Mouse (Mus musculus): ENCODE measurements around the gene Krtap14. TPM values are rescaled to one million over a fixed set of nuclear protein-coding genes. Genes with fewer than 3 reads are reported as not detected.

The Krtap14 gene
- not detected in 2 replicates for polyA plus RNA-seq (2015; fragmentation: Nextera tagmentation; extraction: Ambion mirVana)

- Histone ChIP-seq H3K4me1 (no peaks in the 10 kb centered on the region), H3K27ac (replicated peaks) (no peak within 1 kb of the TSS), H3K27me3 (replicated peaks) (no peaks in the 10 kb centered on the region), H3K36me3 (no peaks in the 10 kb centered on the region), H3K4me2 (no peak within 1 kb of the TSS), H3K9ac (replicated peaks) (no peak within 1 kb of the TSS), H3K4me3 (replicated peaks) (no peak within 1 kb of the TSS), H3K9me3 (replicated peaks) (no peaks in the 10 kb centered on the region)
- ATAC-seq (ENCODE audit: low FRiP score) = no peak
- WGBS = 57% methylated on average over 9 of the region's 9 CpGs
Observed at GRCm38 (mm10) chr16:88826095-88826652, at the start of gene Krtap14. Krtap14 (minus strand) TSS chr16:88826145.

- Histone ChIP-seq H3K4me3 (replicated peaks) (no peak within 1 kb of the TSS), H3K36me3 (no peaks in the 10 kb centered on the region), H3K27ac (replicated peaks) (no peak within 1 kb of the TSS), H3K4me2 (no peak within 1 kb of the TSS), H3K9ac (replicated peaks) (no peak within 1 kb of the TSS), H3K4me1 (no peaks in the 10 kb centered on the region), H3K9me3 (replicated peaks) (no peaks in the 10 kb centered on the region), H3K27me3 (replicated peaks) (no peaks in the 10 kb centered on the region)
- 91% methylated on average over 3 of the region's 3 CpGs for WGBS
- ATAC-seq (ENCODE audit: low FRiP score) = no peak
Observed at GRCm38 (mm10) chr16:88874169-88874568, 48.2 kb upstream of the Krtap14 start, which contains the start of gene Krtap19-2. Krtap19-2 (minus strand) TSS chr16:88874269.

GRCm38 (mm10) chr16:88869311-88869710 lies 43.4 kb upstream of the Krtap14 start, which contains the start of gene Krtap19-1:
Krtap19-1 (minus strand) TSS chr16:88869411.
- no peak for ATAC-seq (ENCODE audit: low FRiP score)
- no peaks in the 10 kb centered on the region for H3K9me3 ChIP-seq (replicated peaks)
- H3K27ac ChIP-seq (replicated peaks) = no peak within 1 kb of the TSS
- no peaks in the 10 kb centered on the region for H3K27me3 ChIP-seq (replicated peaks)
- no peaks in the 10 kb centered on the region for H3K36me3 ChIP-seq
- H3K9ac ChIP-seq (replicated peaks) = no peak within 1 kb of the TSS
- H3K4me1 ChIP-seq = no peaks in the 10 kb centered on the region
- H3K4me2 ChIP-seq = no peak within 1 kb of the TSS
- no peak within 1 kb of the TSS for H3K4me3 ChIP-seq (replicated peaks)
- 89% methylated on average over 6 of the region's 6 CpGs for WGBS

GRCm38 (mm10) chr16:88864887-88865407 lies 39.0 kb upstream of the Krtap14 start:
- Histone ChIP-seq H3K27ac (replicated peaks) (no peak overlapping the region), H3K9me3 (replicated peaks) (no peaks in the 10 kb centered on the region), H3K9ac (replicated peaks) (no peak overlapping the region), H3K27me3 (replicated peaks) (no peaks in the 10 kb centered on the region), H3K4me3 (replicated peaks) (no peak overlapping the region), H3K4me2 (no peak overlapping the region), H3K4me1 (no peaks in the 10 kb centered on the region), H3K36me3 (no peaks in the 10 kb centered on the region)
- 55% methylated on average over 4 of the region's 4 CpGs for WGBS
- no peak for ATAC-seq (ENCODE audit: low FRiP score)

GRCm38 (mm10) chr16:88851450-88851849 lies 25.5 kb upstream of the Krtap14 start:
- no peak overlapping the region for H3K4me2 ChIP-seq
- H3K36me3 ChIP-seq = no peaks in the 10 kb centered on the region
- H3K4me1 ChIP-seq = no peaks in the 10 kb centered on the region
- no peaks in the 10 kb centered on the region for H3K9me3 ChIP-seq (replicated peaks)
- no peak overlapping the region for H3K9ac ChIP-seq (replicated peaks)
- H3K4me3 ChIP-seq (replicated peaks) = no peak overlapping the region
- no peak overlapping the region for H3K27ac ChIP-seq (replicated peaks)
- 18% methylated on average over 5 of the region's 5 CpGs for WGBS
- ATAC-seq (ENCODE audit: low FRiP score) = no peak
- no peaks in the 10 kb centered on the region for H3K27me3 ChIP-seq (replicated peaks)

- Histone ChIP-seq H3K27me3 (replicated peaks) (no peaks in the 10 kb centered on the region), H3K4me1 (no peaks in the 10 kb centered on the region), H3K4me3 (replicated peaks) (no peak overlapping the region), H3K27ac (replicated peaks) (no peak overlapping the region), H3K9ac (replicated peaks) (no peak overlapping the region), H3K9me3 (replicated peaks) (no peaks in the 10 kb centered on the region), H3K4me2 (no peak overlapping the region), H3K36me3 (no peaks in the 10 kb centered on the region)
- ATAC-seq (ENCODE audit: low FRiP score) = no peak
- WGBS = 87% methylated on average over 4 of the region's 4 CpGs
Observed at GRCm38 (mm10) chr16:88848558-88848957, 22.6 kb upstream of the Krtap14 start.

DNA sequence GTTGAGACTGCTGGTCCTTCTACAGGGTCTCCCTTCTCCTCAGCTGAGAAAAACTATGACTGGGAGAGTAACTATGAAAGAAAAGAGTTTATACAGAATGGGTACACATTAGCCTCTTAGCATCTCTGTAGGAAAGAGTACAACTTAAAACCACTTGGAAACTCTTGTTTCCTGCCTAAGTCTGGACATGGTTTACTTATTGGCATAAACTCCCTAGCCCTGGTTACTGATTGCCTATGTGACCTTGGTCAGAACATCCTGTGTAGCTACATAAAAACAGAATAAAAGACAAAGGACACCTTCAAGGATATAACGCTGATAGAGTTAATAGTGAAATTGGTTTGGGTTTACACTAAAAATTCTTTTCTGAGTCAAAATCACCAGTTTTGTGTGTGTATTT lies 21.4 kb upstream of the Krtap14 start:
- 95% methylated on average over 1 of the region's 1 CpGs for WGBS
- Histone ChIP-seq H3K4me1 (no peaks in the 10 kb centered on the region), H3K27me3 (replicated peaks) (no peaks in the 10 kb centered on the region)

DNA sequence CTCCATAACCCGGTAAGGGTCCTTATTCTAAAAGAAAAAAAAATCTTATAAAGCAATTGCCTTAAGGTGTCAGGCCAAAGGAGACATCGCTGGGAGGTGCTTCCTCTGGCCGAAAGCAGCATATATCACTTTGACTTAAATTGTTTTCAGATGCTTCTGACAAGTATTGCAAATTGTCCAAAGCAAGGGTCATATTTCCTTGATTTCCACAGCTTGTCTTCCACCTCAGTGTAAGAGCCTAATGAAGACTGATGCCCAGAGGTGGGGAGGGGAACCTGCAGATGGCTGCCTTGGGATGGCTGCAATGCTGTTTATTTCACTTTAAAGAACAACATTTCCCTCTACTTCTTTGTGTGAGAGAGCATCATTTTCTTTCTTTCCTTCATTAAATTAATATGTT lies 1.0 kb upstream of the Krtap14 start:
- Histone ChIP-seq H3K27me3 (replicated peaks) (no peaks in the 10 kb centered on the region), H3K4me3 (replicated peaks) (no peak overlapping the region), H3K4me2 (no peak overlapping the region), H3K27ac (replicated peaks) (no peak overlapping the region), H3K4me1 (no peaks in the 10 kb centered on the region), H3K9me3 (replicated peaks) (no peaks in the 10 kb centered on the region), H3K9ac (replicated peaks) (no peak overlapping the region), H3K36me3 (no peaks in the 10 kb centered on the region)
- 24% methylated on average over 3 of the region's 3 CpGs for WGBS
- no peak for ATAC-seq (ENCODE audit: low FRiP score)

More for the DNA sequence above, 21.4 kb upstream of the Krtap14 start:
- no peaks in the 10 kb centered on the region for H3K9me3 ChIP-seq (replicated peaks)
- no peak for ATAC-seq (ENCODE audit: low FRiP score)
- no peak overlapping the region for H3K4me2 ChIP-seq
- no peaks in the 10 kb centered on the region for H3K36me3 ChIP-seq
- no peak overlapping the region for H3K27ac ChIP-seq (replicated peaks)
- H3K4me3 ChIP-seq (replicated peaks) = no peak overlapping the region
- no peak overlapping the region for H3K9ac ChIP-seq (replicated peaks)

- Histone ChIP-seq H3K4me3 (replicated peaks) (no peak overlapping the region), H3K27me3 (replicated peaks) (no peaks in the 10 kb centered on the region; the same call in 1 of the 2 replicates), H3K9me3 (replicated peaks) (no peaks in the 10 kb centered on the region), H3K9ac (replicated peaks) (no peak overlapping the region), H3K36me3 (no peaks in the 10 kb centered on the region), H3K4me2 (no peak overlapping the region), H3K4me1 (no peaks in the 10 kb centered on the region), H3K27ac (replicated peaks) (no peak overlapping the region)
- ATAC-seq (ENCODE audit: low FRiP score) = no peak
- 77% methylated on average over 3 of the region's 3 CpGs for WGBS
Observed at GRCm38 (mm10) chr16:88823736-88824135, 2.2 kb downstream of the Krtap14 start.

DNA sequence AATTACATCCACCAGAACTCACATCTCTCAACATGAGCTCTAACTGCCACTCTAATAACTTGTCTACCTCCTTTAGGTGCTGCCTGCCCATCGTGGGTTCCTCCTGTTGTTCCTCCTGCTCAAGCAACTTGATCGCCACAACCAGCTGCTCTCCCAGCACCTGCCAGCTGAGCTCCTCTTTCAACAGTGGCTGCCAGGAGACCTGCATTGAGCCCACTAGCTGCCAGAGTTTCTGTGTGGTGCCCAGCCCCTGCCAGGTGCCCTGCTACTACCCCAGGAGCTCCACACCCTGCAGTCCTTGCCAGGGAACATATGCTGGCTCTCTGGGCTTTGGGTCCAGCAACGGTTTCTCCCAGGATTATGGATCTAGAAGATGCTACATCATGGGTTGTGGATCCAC lies 5.9 kb downstream of the Krtap14 start, which contains the start of gene Krtap15:
TSS of gene Krtap15 (plus strand) at position 150 of the 400 bp plus-strand sequence.
- no peak within 1 kb of the TSS for H3K9ac ChIP-seq (replicated peaks)
- H3K4me1 ChIP-seq = no peaks in the 10 kb centered on the region
- H3K9me3 ChIP-seq (replicated peaks) = no peaks in the 10 kb centered on the region
- no peaks in the 10 kb centered on the region; the same call in 1 of the 2 replicates for H3K27me3 ChIP-seq (replicated peaks)
- H3K4me2 ChIP-seq = no peak within 1 kb of the TSS
- ATAC-seq (ENCODE audit: low FRiP score) = no peak
- no peak within 1 kb of the TSS for H3K4me3 ChIP-seq (replicated peaks)
- WGBS = 80% methylated on average over 3 of the region's 3 CpGs
- H3K27ac ChIP-seq (replicated peaks) = no peak within 1 kb of the TSS
- no peaks in the 10 kb centered on the region for H3K36me3 ChIP-seq

DNA sequence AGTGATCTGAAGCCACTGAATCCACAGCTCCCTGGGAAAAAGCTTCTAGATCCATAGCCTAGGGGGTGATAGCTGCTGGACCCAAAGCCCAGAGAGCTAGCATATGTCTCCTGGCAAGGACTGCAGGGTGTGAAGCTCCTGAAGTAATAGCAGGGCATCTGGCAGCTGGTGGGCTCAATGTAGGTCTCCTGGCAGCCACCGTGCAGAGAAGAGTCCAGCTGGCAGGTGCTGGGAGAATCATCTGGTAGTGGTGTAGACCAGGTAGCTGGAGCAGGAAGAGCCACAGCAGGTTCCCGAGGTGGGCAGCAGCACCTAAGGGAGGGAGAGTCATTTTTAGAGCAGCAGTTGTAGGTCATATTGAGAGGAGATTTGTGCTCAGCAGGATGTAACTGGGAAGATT lies 14.1 kb downstream of the Krtap14 start, which contains the start of gene Gm20741:
TSS of gene Gm20741 (minus strand) at position 394 of the 400 bp plus-strand sequence.
- Histone ChIP-seq H3K9ac (replicated peaks) (no peak within 1 kb of the TSS), H3K9me3 (replicated peaks) (no peaks in the 10 kb centered on the region), H3K4me2 (no peak within 1 kb of the TSS), H3K27ac (replicated peaks) (no peak within 1 kb of the TSS), H3K4me1 (no peaks in the 10 kb centered on the region), H3K27me3 (replicated peaks) (no peaks in the 10 kb centered on the region), H3K36me3 (no peaks in the 10 kb centered on the region), H3K4me3 (replicated peaks) (no peak within 1 kb of the TSS)
- ATAC-seq (ENCODE audit: low FRiP score) = no peak
- 85% methylated on average over 2 of the region's 2 CpGs for WGBS

DNA sequence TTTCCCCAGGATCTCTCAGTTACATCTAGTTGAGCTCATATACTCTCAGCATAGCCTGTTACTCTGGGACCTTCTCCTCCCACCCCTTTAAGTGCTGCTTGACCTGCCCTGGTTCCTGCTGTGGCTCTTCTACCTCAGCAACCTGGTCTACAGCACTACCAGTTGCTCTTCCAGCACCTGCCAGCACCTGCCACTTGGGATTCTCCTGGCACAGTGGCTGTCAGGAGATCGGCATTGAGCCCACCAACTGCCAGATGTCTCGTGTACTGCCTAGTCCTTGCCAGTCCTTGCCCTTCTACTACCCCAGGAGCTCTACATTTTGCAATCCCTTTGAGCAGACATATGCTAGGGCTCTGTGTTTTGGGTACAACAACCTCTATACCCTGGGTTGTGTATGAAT lies 39.2 kb downstream of the Krtap14 start:
- ATAC-seq (ENCODE audit: low FRiP score) = no peak
- Histone ChIP-seq H3K9me3 (replicated peaks) (no peaks in the 10 kb centered on the region), H3K4me1 (no peaks in the 10 kb centered on the region), H3K27ac (replicated peaks) (no peak overlapping the region), H3K36me3 (no peaks in the 10 kb centered on the region), H3K27me3 (replicated peaks) (no peaks in the 10 kb centered on the region), H3K9ac (replicated peaks) (no peak overlapping the region), H3K4me2 (no peak overlapping the region), H3K4me3 (replicated peaks) (no peak overlapping the region)
- WGBS = 88% methylated on average over 2 of the region's 2 CpGs

All from neural tube, embryonic 15.5 days (tissue).